Mouse (Mus musculus): Measurements from ENCODE around the gene Rsf1. TPM values are rescaled to one million over a fixed set of nuclear protein-coding genes. Genes with fewer than 3 reads are reported as not detected.

The Rsf1 gene
- total and polyA plus RNA-seq, 2 experiments from 2014 or later, result 22.1 to 27.8 TPM

GRCm38 (mm10) chr7:97629351-97629750, 49.7 kb downstream of the Rsf1 start:
- DNase-seq, result no peak
- Histone ChIP-seq H3K27me3 (ENCODE audit: insufficient read depth, low read length) (no peaks in the 10 kb centered on the region), H3K9me3 (ENCODE audit: low read length) (no peaks in the 10 kb centered on the region), H3K4me1 (ENCODE audit: insufficient read depth) (no peaks in the 10 kb centered on the region), H3K4me2 (ENCODE audit: low read depth) (no peak overlapping the region), H3K27ac (ENCODE audit: low read depth, low read length) (no peak overlapping the region), H3K4me3 (ENCODE audit: low read depth, low read length) (no peak overlapping the region), H3K9ac (no peak overlapping the region), H3K36me3 (ENCODE audit: insufficient read depth) (no peaks in the 10 kb centered on the region)
- 62% methylated on average over 2 of the region's 2 CpGs for WGBS
- no peak for TF ChIP-seq CTCF (IDR thresholded peaks at IDR 0.05; ENCODE audit: low read depth)
- no peak for ATAC-seq

GRCm38 (mm10) chr7:97631290-97631689, 51.6 kb downstream of the Rsf1 start:
- TF ChIP-seq CTCF (IDR thresholded peaks at IDR 0.05; ENCODE audit: low read depth), result no peak
- no peak overlapping the region for H3K4me3 ChIP-seq (ENCODE audit: low read depth, low read length)
- no peak overlapping the region for H3K9ac ChIP-seq
- no peaks in the 10 kb centered on the region for H3K27me3 ChIP-seq (ENCODE audit: insufficient read depth, low read length)
- H3K4me1 ChIP-seq (ENCODE audit: insufficient read depth), result no peaks in the 10 kb centered on the region
- H3K27ac ChIP-seq (ENCODE audit: low read depth, low read length), result no peak overlapping the region
- no peaks in the 10 kb centered on the region for H3K36me3 ChIP-seq (ENCODE audit: insufficient read depth)
- 62% methylated on average over 2 of the region's 2 CpGs for WGBS
- H3K9me3 ChIP-seq (ENCODE audit: low read length), result no peaks in the 10 kb centered on the region
- DNase-seq (no peak), ATAC-seq (no peak)
- no peak overlapping the region for H3K4me2 ChIP-seq (ENCODE audit: low read depth)

DNA sequence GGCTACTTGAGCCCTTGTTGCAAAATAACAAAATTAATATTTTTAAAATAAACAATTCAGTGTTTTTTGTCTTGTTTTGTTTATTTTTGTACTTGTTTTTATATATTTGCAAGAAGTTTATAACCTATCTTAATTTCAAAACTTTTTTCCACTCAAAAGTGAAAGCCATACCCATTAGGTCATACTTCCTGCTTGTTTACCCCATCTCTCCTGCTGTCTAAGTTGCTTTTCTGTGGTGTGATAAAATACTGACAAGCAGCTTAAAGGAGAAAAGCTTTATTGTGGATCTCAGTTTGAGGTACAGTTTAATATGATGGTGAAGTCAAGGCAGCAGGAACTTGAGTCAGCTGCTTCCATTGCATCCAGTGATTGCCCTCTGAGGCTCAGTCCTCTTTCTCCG, 53.2 kb downstream of the Rsf1 start:
- Histone ChIP-seq H3K4me2 (ENCODE audit: low read depth) (no peak overlapping the region), H3K27me3 (ENCODE audit: insufficient read depth, low read length) (no peaks in the 10 kb centered on the region), H3K9me3 (ENCODE audit: low read length) (no peaks in the 10 kb centered on the region), H3K27ac (ENCODE audit: low read depth, low read length) (no peak overlapping the region), H3K9ac (no peak overlapping the region), H3K4me1 (ENCODE audit: insufficient read depth) (no peaks in the 10 kb centered on the region), H3K4me3 (ENCODE audit: low read depth, low read length) (no peak overlapping the region), H3K36me3 (ENCODE audit: insufficient read depth) (no peaks in the 10 kb centered on the region)
- ATAC-seq (no peak), DNase-seq (no peak)
- TF ChIP-seq CTCF (IDR thresholded peaks at IDR 0.05; ENCODE audit: low read depth), result no peak
- WGBS, result 95% methylated on average over 1 of the region's 1 CpGs

DNA sequence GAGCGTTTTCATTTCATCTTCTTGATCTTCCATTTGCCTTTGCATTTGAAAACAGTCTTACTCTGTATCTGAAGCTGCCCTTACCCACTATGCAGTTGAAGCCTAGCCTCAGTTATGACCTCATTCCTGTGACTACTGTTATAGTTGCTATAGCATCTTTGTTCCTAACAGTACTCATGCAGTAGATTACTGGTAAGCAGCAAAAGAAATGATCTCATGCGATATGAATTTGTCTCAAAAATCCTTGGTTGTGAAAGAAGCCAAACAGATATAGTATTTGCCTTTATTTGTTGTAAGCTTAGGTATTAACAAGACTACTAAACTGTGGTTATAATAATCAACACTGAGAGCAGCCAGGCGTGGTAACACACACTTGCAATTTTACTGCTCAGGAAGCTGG, 65.4 kb downstream of the Rsf1 start:
- Histone ChIP-seq H3K36me3 (ENCODE audit: insufficient read depth) (no peaks in the 10 kb centered on the region), H3K9me3 (ENCODE audit: low read length) (no peaks in the 10 kb centered on the region), H3K4me3 (ENCODE audit: low read depth, low read length) (no peak overlapping the region), H3K4me2 (ENCODE audit: low read depth) (no peak overlapping the region), H3K27ac (ENCODE audit: low read depth, low read length) (no peak overlapping the region), H3K9ac (no peak overlapping the region), H3K27me3 (ENCODE audit: insufficient read depth, low read length) (no peaks in the 10 kb centered on the region), H3K4me1 (ENCODE audit: insufficient read depth) (no peaks in the 10 kb centered on the region)
- 83% methylated on average over 3 of the region's 3 CpGs for WGBS
- no peak for TF ChIP-seq CTCF (IDR thresholded peaks at IDR 0.05; ENCODE audit: low read depth)
- ATAC-seq, result no peak
- no peak for DNase-seq

DNA sequence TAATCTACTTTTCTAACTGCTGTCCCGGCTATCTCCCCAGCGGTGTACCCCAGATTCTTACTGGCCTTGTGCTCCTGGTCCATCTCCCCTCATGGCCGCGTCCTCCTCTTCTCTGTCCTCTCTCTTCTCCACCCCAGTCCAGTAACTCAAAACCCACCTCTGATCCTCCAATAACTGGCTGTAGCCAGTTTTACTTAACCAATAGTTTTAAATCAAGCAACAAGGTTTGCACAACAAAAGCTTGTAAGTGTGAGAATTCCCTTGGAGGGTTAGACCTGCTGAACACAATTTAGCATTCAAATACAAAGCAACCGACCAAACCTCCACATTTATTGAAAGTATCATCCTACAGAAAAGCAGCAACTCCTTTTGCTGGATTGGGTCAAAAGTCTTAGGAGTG, 68.0 kb downstream of the Rsf1 start:
- 92% methylated on average over 5 of the region's 5 CpGs for WGBS
- H3K9me3 ChIP-seq (ENCODE audit: low read length), result no peaks in the 10 kb centered on the region
- no peaks in the 10 kb centered on the region for H3K27me3 ChIP-seq (ENCODE audit: insufficient read depth, low read length)
- ATAC-seq (no peak), DNase-seq (no peak)
- TF ChIP-seq CTCF (IDR thresholded peaks at IDR 0.05; ENCODE audit: low read depth), result no peak
- H3K9ac ChIP-seq, result no peak overlapping the region
- H3K4me3 ChIP-seq (ENCODE audit: low read depth, low read length), result no peak overlapping the region
- peaks cover 5% of the 10 kb centered on the region; the same call in 1 of the 2 replicates for H3K36me3 ChIP-seq (ENCODE audit: insufficient read depth)
- no peak overlapping the region for H3K4me2 ChIP-seq (ENCODE audit: low read depth)
- H3K27ac ChIP-seq (ENCODE audit: low read depth, low read length), result no peak overlapping the region
- no peaks in the 10 kb centered on the region for H3K4me1 ChIP-seq (ENCODE audit: insufficient read depth)

DNA sequence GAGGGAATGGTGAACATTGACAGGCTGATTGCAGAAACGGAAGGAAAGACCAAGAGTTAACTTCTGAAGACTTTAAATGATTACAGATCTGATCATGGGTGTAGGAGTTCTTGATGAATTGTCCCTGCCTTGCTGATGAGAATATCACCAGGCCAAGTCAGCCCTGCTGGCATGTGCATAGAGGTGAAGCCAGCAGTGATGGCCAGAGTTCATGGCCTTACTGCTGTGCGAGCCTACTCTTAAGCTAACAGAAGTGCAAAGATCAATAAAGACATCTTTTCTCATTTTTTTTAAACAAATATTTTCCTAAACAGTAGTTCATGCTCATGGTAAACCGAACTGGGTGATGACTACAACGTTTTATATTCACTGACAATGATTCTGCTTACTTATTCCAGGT, 71.0 kb downstream of the Rsf1 start:
- Histone ChIP-seq H3K4me2 (ENCODE audit: low read depth) (no peak overlapping the region), H3K36me3 (ENCODE audit: insufficient read depth) (peaks cover 14% of the 10 kb centered on the region), H3K27ac (ENCODE audit: low read depth, low read length) (no peak overlapping the region), H3K9ac (no peak overlapping the region), H3K4me1 (ENCODE audit: insufficient read depth) (no peaks in the 10 kb centered on the region), H3K27me3 (ENCODE audit: insufficient read depth, low read length) (no peaks in the 10 kb centered on the region), H3K9me3 (ENCODE audit: low read length) (no peaks in the 10 kb centered on the region), H3K4me3 (ENCODE audit: low read depth, low read length) (no peak overlapping the region)
- ATAC-seq, result no peak
- no peak for TF ChIP-seq CTCF (IDR thresholded peaks at IDR 0.05; ENCODE audit: low read depth)
- WGBS, result 94% methylated on average over 4 of the region's 4 CpGs
- no peak for DNase-seq

GRCm38 (mm10) chr7:97656144-97656543, 76.5 kb downstream of the Rsf1 start:
- no peak for ATAC-seq
- H3K36me3 ChIP-seq (ENCODE audit: insufficient read depth), result peaks cover 19% of the 10 kb centered on the region
- H3K27ac ChIP-seq (ENCODE audit: low read depth, low read length), result no peak overlapping the region
- no peak overlapping the region for H3K4me3 ChIP-seq (ENCODE audit: low read depth, low read length)
- no peak overlapping the region for H3K4me2 ChIP-seq (ENCODE audit: low read depth)
- H3K9me3 ChIP-seq (ENCODE audit: low read length), result no peaks in the 10 kb centered on the region
- TF ChIP-seq CTCF (IDR thresholded peaks at IDR 0.05; ENCODE audit: low read depth), result no peak
- H3K27me3 ChIP-seq (ENCODE audit: insufficient read depth, low read length), result no peaks in the 10 kb centered on the region
- WGBS, result 89% methylated on average over 6 of the region's 6 CpGs
- no peaks in the 10 kb centered on the region for H3K4me1 ChIP-seq (ENCODE audit: insufficient read depth)
- H3K9ac ChIP-seq, result no peak overlapping the region
- DNase-seq, result no peak

DNA sequence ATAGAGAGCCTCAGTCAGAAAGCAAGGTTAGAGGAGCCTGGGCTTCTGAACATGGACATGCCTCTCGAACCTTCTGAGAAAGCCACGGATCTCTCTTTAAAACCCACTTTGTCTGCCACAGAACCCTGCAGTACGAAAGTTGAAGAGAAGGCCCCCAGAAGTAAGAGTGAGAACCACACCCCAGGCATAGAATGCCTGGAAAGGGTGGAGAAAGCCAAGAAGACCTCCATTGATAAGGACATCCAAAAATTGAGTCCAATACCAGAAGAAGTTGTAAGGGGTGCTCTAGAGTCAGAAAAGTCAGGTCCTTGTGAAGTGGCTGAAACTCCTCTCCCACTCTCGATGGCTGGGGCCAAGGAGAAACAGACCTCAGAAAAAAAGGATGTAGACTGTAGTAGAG, 81.9 kb downstream of the Rsf1 start:
- H3K4me1 ChIP-seq (ENCODE audit: insufficient read depth), result no peaks in the 10 kb centered on the region
- H3K27me3 ChIP-seq (ENCODE audit: insufficient read depth, low read length), result no peaks in the 10 kb centered on the region
- H3K36me3 ChIP-seq (ENCODE audit: insufficient read depth), result peaks cover 27% of the 10 kb centered on the region
- H3K4me3 ChIP-seq (ENCODE audit: low read depth, low read length), result no peak overlapping the region
- no peak for TF ChIP-seq CTCF (IDR thresholded peaks at IDR 0.05; ENCODE audit: low read depth)
- no peaks in the 10 kb centered on the region for H3K9me3 ChIP-seq (ENCODE audit: low read length)
- no peak for ATAC-seq
- no peak overlapping the region for H3K9ac ChIP-seq
- no peak for DNase-seq
- no peak overlapping the region for H3K27ac ChIP-seq (ENCODE audit: low read depth, low read length)
- H3K4me2 ChIP-seq (ENCODE audit: low read depth), result no peak overlapping the region
- 94% methylated on average over 4 of the region's 4 CpGs for whole genome bisulfite sequencing

All from forebrain, postnatal 0 days (tissue).